Mouse (Mus musculus): ENCODE results near the gene Bglap3. TPM values are rescaled to one million over a fixed set of nuclear protein-coding genes. Genes with fewer than 3 reads are reported as not detected.

The Bglap3 gene
- 0.25 TPM for polyA plus RNA-seq (2017; shearing (Covaris generic))

DNA sequence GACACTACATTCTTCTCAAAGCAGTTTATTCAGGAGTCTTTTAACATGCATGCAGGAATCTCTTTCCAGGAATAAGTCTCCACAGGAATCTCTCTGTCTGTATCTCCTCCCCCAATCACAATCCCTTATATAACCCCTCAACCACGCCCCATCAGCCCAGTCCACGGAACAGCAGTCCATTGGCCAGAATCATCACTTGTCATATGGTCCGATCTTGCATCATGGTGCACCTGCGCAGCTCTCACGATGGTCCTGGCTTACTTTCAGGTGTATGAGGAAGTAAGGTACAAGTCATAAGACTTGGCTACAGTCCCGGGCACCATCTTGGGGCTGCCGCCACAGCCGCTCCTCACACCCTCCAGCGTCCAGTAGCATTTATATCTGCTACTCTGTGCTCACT, at the start of gene Bglap3:
TSS of gene Bglap3 (minus strand) at position 101 of the 400 bp plus-strand sequence.

GRCm38 (mm10) chr3:88409741-88410644, 37.5 kb upstream of the Bglap3 start, which contains the start of gene Pmf1:
Pmf1 (minus strand) TSS chr3:88410331.

GRCm38 (mm10) chr3:88384364-88384763, 11.8 kb upstream of the Bglap3 start, which contains the start of gene Bglap:
Bglap (minus strand) TSS chr3:88384464.

DNA sequence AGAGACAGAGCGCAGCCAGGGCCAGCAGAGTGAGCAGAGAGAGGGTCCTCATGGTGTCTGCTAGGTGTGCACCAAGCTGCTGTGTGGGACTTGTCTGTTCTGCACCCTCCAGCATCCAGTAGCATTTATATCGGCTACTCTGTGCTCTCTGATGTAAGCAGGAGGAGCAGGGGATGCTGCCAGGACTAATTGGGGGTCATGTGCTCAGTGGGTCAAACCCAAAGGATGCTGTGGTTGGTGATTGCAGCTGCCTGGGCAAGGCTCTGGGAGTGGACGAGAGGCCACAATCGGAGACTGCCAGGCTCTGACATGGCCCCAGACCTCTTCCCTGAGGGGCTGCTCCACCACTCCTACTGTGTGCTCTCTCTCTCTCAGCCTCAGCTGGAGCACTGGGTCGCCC, 6.1 kb upstream of the Bglap3 start, which contains the start of gene Bglap2:
TSS of gene Bglap2 (minus strand) at position 101 of the 400 bp plus-strand sequence.

GRCm38 (mm10) chr3:88364337-88364736, 8.2 kb downstream of the Bglap3 start, which contains the start of gene Paqr6:
Paqr6 (plus strand) TSS chr3:88364584.

GRCm38 (mm10) chr3:88336058-88337013, 36.2 kb downstream of the Bglap3 start, which contains the start of the genes Tmem79 and Smg5:
Tmem79 (minus strand) TSS chr3:88336148.
Smg5 (plus strand) TSS chr3:88336260.

GRCm38 (mm10) chr3:88324951-88325405, 47.6 kb downstream of the Bglap3 start, which contains the start of gene Glmp:
Glmp (plus strand) TSS chr3:88325023.

Other genes starting within 250 kb of the Bglap3 start
- gene Mef2d, start 230.4 kb downstream of the Bglap3 start, polyA plus RNA-seq (2017; shearing (Covaris generic)) = 112 TPM
- gene Rhbg, start 118.0 kb downstream of the Bglap3 start, polyA plus RNA-seq (2017; shearing (Covaris generic)) = not detected
- gene Gm38392, start 85.5 kb downstream of the Bglap3 start, polyA plus RNA-seq (2017; shearing (Covaris generic)) = not detected
- 8.1 TPM for gene Tsacc, start 75.7 kb downstream of the Bglap3 start, polyA plus RNA-seq (2017; shearing (Covaris generic))
- 339 TPM for gene Cct3, start 75.6 kb downstream of the Bglap3 start, polyA plus RNA-seq (2017; shearing (Covaris generic))
- gene Glmp, start 47.7 kb downstream of the Bglap3 start, polyA plus RNA-seq (2017; shearing (Covaris generic)) = 338 TPM
- 1.1 TPM for gene Tmem79, start 36.6 kb downstream of the Bglap3 start, polyA plus RNA-seq (2017; shearing (Covaris generic))
- gene Smg5, start 36.5 kb downstream of the Bglap3 start, polyA plus RNA-seq (2017; shearing (Covaris generic)) = 59.8 TPM
- gene Paqr6, start 8.2 kb downstream of the Bglap3 start, polyA plus RNA-seq (2017; shearing (Covaris generic)) = not detected
- not detected for gene Bglap2, start 6.0 kb upstream of the Bglap3 start, polyA plus RNA-seq (2017; shearing (Covaris generic))
- not detected for gene Bglap, start 11.7 kb upstream of the Bglap3 start, polyA plus RNA-seq (2017; shearing (Covaris generic))
- 35.4 TPM for gene Pmf1, start 37.6 kb upstream of the Bglap3 start, polyA plus RNA-seq (2017; shearing (Covaris generic))
- 16.6 TPM for gene Slc25a44, start 52.4 kb upstream of the Bglap3 start, polyA plus RNA-seq (2017; shearing (Covaris generic))
- 67.7 TPM for gene Sema4a, start 88.4 kb upstream of the Bglap3 start, polyA plus RNA-seq (2017; shearing (Covaris generic))
- gene Lmna, start 137.2 kb upstream of the Bglap3 start, polyA plus RNA-seq (2017; shearing (Covaris generic)) = 9.6 TPM
- gene Mex3a, start 159.7 kb upstream of the Bglap3 start, polyA plus RNA-seq (2017; shearing (Covaris generic)) = 0.38 TPM
- not detected for gene Rab25, start 175.6 kb upstream of the Bglap3 start, polyA plus RNA-seq (2017; shearing (Covaris generic))
- gene Lamtor2, start 180.3 kb upstream of the Bglap3 start, polyA plus RNA-seq (2017; shearing (Covaris generic)) = 183 TPM
- 66.9 TPM for gene Ubqln4, start 181.0 kb upstream of the Bglap3 start, polyA plus RNA-seq (2017; shearing (Covaris generic))
- gene Ssr2, start 203.1 kb upstream of the Bglap3 start, polyA plus RNA-seq (2017; shearing (Covaris generic)) = 126 TPM
- gene Arhgef2, start 233.2 kb upstream of the Bglap3 start, polyA plus RNA-seq (2017; shearing (Covaris generic)) = 126 TPM

All from CD4-positive, CD25-positive, alpha-beta regulatory T cell (primary cell).